Mouse (Mus musculus) cerebellum, adult 2 months (tissue): ENCODE measurements at regions not wholly inside any gene's neighbourhood (a gene's known extent, or its start where the extent isn't known, plus 50 kb on each side); places are given as distances from the start of the nearest gene placed in this dataset.

Experiments
- CTCF ChIP-seq: fragments of 200-500 bp; IDR thresholded peaks from 2 replicates; pipeline ENCODE4 v1.5.1; 2011; ENCODE audit warnings: low read depth, mild to moderate bottlenecking, control low read depth, low read length, moderate library complexity, borderline replicate concordance; ENCODE audit not compliant: insufficient read depth
- POLR2A ChIP-seq: fragments of 200-500 bp; IDR thresholded peaks from 2 replicates; pipeline ENCODE4 v1.6.1; 2011; ENCODE audit warnings: low read length, control low read depth, borderline replicate concordance; ENCODE audit not compliant: insufficient read depth

GRCm38 (mm10) chr13:97587088-97587487 lies 173.3 kb downstream of the Gm10260 start:
- TF ChIP-seq CTCF (no peak), POLR2A (no peak)
